Mouse (Mus musculus) olfactory bulb, adult 2 months (tissue): ENCODE measurements at regions not wholly inside any gene's neighbourhood (a gene's known extent, or its start where the extent isn't known, plus 50 kb on each side); places are given as distances from the start of the nearest gene placed in this dataset.

ENCODE experiments used
- CTCF ChIP-seq: fragments of 200-500 bp; IDR thresholded peaks from 2 replicates; pipeline ENCODE4 v1.5.1; 2012; ENCODE audit warnings: low read depth, mild to moderate bottlenecking, low read length, moderate library complexity; ENCODE audit not compliant: insufficient read depth
- POLR2A ChIP-seq: fragments of 200-500 bp; IDR thresholded peaks from 2 replicates; pipeline ENCODE4 v1.6.1; 2012; ENCODE audit warnings: mild to moderate bottlenecking, low read depth, low read length, moderate library complexity; ENCODE audit not compliant: insufficient read depth

GRCm38 (mm10) chr6:147371336-147371735, 104.3 kb upstream of the Ccdc91 start:
- no peak for TF ChIP-seq CTCF
- no peak for TF ChIP-seq POLR2A
